Mouse (Mus musculus) embryonic fibroblast, embryonic 13.5 days (primary cell): Measurements from ENCODE around the gene Shroom3.

Experiments
- CTCF ChIP-seq: IDR thresholded peaks from 2 replicates; pipeline ENCODE4 v1.5.1; 2011; ENCODE audit warnings: mild to moderate bottlenecking, control low read depth, low read length, moderate library complexity, borderline replicate concordance; ENCODE audit not compliant: insufficient read depth
- POLR2A ChIP-seq: IDR thresholded peaks from 2 replicates; pipeline ENCODE4 v1.6.1; 2011; ENCODE audit warnings: low read depth, mild to moderate bottlenecking, control low read depth, low read length, moderate library complexity

DNA sequence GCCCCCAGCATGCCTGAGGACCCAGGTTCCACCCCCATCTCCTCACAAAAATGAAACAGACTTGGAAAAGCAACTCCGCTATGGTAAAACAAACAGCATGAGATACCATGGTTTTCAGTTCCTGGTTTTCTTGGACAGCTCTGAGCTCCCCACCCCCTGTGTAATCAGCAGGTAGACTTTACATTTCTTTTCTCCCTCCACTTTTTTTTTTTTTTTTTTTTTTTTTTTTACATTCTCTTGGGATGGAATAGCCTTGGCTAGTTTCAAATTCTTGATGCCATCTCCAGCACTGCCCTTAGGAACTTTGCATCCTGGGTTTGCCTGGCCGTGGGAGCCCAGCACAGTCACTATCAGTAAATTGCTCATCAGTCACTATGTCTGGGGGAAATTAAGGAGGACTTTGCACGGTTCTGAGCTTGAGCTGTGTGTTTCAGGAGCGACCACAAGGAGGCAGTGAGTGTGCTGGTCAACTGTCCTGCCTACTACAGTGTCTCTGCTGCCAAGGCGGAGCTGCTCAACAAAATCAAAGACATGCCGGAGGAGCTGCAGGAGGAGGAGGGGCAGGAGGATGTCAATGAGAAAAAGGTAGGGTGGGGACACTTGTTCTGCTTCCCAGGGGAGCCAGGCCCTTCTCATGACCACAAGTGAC is 271.7 kb downstream of the Shroom3 start:
- TF ChIP-seq POLR2A (no peak), CTCF (peak; percentile 93)
